Mouse (Mus musculus): ENCODE results near the gene Vwa5b1. TPM values are rescaled to one million over a fixed set of nuclear protein-coding genes. Genes with fewer than 3 reads are reported as not detected.

Vwa5b1 gene
- polyA plus RNA-seq, 1 experiment, result 2.4 TPM

DNA sequence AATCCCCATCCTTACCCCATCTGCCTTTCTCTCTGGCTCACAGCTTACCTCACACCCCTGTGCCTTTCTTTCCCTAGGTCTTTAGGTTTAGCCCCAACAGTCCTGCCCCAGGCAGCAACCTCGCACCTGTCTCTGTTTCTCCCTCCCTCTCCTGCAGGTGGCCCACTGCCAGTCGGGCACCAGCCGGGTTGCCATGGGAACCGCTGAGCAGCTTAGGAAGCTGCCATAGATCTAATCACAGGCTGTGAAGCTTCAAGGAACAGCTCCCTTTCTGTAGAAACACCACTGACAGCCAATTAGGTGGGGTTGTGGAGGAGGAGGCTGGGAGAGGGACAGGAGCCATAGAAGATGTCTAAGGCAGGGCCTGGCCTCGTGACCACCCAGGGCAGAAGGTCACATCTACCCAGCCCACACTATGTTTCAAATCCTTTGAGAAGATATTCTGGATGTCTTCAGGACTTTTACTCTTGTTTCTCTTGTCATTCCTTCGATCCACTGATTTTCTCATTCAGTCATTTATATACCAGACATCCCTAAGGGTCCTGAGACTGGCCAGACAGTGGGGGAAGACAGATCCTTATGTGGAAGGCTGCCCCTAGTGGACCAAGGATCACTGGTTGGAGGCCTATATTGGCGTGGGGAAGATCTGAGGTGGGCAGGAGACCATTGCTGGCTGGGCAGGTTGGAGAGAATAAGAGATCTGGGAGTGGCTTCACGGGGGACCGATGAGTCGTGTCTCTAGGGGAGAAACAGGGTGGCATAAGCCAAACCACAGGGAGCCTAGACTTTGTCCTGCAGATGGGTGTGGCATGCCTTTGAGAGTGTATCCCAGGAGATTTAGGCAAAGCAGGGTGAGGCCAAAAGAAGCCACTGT, 98.2 kb downstream of the Vwa5b1 start:
- peak; percentile 75 to 87 for DNase-seq (ENCODE audit: extremely low spot score in 1 of 2, low spot score in 1 of 2)

DNA sequence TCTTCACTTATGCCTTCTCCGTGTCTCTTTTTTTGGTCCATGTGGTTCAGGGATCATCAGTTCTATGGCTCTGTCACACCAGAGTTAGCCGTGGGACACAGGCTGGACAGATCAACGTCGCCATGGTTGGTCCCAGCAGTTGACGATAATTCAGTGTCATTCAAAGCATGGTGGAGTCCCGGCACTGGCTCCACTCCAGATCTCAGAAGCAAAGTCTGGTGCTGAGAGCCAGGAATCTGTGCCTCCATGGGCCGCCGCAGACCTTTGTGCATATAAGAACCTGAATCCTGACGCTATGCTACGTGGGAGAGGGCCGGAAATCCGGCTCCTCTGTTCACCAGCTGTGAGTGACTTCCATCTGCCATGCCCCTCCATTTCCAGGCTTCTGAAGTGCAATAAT, 100.1 kb downstream of the Vwa5b1 start:
- DNase-seq (ENCODE audit: extremely low spot score in 1 of 2, low spot score in 1 of 2), result no peak

DNA sequence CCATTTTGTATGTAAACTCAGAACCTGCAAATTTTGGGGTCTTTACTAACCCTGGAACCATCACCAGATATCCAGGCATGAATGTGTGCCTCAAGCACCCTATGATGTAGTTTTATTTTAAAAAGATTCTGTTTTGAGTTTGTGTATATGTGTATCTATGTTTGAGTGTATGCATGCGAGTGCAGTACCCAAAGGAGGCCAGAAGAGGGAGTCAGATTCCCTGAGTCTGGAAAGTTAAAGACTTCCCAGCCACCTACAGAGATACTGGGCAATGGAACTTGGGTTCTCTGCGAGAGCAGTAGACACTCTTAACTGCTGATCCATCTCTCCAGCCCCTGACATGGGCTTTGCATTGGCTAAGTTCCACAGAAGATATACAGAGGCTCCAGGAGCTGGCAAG, 101.8 kb downstream of the Vwa5b1 start:
- DNase-seq (ENCODE audit: extremely low spot score in 1 of 2, low spot score in 1 of 2), result no peak

DNA sequence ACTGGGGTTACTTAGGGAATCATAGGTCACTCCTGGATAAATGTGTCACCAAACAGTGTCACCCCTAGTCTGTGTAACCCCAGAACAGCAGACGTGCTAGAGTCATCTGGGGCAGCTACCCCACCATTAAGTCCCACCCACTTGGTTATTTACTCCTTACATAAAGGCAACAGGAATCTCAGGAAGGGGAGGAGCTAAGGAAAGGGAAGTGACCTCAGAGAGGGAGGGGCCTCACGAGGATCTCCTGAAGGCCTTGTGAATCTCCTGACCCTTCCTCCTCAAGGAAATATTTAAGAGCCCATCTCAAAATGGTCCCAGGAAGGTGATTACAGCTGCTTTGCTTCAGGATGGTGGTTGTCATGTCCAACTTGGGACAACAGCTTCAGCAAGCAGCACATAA, 103.9 kb downstream of the Vwa5b1 start:
- DNase-seq (ENCODE audit: extremely low spot score in 1 of 2, low spot score in 1 of 2), result no peak

DNA sequence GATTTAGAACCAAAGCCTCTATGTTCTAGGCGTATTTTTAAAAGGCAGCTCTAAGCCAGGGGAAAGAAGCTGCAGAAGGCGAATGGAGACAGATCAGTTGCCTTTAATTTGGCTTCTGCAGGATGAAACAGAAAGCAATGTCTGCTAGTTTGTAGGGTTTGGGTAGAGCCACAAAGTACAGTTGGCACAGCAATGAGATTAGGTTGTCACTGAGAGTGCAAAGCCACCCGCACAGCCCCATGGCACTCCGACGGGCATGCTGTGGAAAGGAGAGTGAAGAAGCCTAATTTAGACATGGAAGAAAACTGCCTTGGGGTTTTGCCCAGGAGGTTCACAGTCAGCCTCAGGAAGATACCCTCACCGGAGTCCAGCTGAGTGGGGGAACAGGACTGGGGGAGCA, 105.7 kb downstream of the Vwa5b1 start:
- DNase-seq (ENCODE audit: extremely low spot score in 1 of 2, low spot score in 1 of 2), result peak in 1 of 2 experiments; percentile 53

DNA sequence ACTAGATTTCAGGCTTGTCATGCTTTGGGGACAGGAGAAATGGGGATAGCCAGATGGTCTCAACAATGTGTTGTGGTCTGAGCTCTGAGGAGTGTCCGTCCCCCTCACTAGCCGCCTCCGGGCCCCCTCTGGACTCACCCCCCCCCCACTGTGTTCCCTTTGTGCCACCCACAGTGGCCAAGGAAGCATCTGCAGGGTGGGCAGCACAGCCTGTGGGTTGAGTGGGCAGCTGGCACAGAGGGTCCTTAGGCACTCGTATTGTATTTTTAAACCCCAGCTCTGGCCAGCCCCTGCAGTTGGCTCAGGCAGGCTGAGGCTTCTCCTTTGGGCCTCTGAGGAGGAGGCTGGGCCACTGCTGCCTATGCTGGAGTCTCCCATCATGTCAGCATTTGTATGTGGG, 110.0 kb downstream of the Vwa5b1 start:
- DNase-seq (ENCODE audit: extremely low spot score in 1 of 2, low spot score in 1 of 2), result peak in 1 of 2 experiments; percentile 67

DNA sequence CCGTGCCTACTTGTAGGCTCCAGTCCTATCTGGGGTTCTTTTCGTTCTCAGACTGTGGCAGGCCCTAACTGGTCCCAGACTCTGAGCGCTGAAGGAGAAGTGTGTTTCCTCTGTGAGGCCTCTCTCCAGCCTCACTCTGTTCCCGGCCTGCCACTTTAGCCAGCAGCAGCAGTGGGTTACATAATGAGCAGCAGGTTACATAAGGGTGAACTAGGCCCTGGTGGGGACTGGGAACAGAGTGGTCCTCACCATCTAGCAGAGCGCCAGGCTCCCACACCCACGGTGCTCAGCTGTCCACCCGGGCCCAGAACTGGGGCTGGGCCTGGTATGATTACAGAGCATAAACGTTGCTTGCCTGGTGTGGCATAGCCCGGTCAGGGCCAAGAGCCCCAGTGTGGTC, 110.9 kb downstream of the Vwa5b1 start:
- no peak for DNase-seq (ENCODE audit: extremely low spot score in 1 of 2, low spot score in 1 of 2)

DNA sequence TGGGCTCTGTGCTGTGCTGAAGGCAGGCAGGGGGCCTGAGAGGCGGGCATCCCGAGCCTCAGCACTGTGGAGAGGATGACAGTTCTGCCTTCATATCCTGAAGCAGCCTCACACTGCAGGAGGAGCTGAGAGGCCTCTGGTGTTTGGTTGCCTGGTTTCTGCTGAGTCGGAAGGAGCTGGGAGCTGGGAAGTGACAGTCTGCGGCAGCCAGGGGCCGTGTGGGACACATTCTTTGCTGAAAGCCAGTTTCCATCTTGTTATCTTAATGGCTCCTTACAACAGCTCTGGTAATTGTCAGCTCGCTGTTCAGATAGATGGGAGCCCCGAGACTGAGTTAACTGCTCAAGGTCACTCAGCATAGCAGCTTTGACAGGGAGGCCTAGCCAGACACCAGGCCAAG, 111.9 kb downstream of the Vwa5b1 start:
- no peak for DNase-seq (ENCODE audit: extremely low spot score in 1 of 2, low spot score in 1 of 2)

DNA sequence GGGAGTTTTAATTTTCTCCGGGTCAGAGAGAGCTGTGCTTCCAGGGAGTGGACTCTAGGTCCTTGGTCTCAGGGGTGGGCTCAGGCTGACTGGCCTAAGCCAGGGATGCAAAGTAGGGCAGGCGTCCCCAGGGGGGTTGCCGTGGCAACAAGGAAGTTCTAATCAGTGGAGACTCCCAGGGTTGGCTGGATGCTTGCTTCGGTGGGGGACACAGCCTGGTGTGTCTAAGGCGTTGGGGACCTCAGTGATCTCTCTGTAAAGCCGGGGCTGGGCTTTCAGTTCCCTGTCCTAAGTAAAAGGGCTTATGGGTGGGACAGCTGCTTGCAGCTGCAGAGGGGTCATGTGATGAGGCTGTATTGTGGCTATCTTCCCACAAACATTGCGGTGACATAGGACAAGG, 113.4 kb downstream of the Vwa5b1 start:
- DNase-seq (ENCODE audit: extremely low spot score in 1 of 2, low spot score in 1 of 2), result no peak

DNA sequence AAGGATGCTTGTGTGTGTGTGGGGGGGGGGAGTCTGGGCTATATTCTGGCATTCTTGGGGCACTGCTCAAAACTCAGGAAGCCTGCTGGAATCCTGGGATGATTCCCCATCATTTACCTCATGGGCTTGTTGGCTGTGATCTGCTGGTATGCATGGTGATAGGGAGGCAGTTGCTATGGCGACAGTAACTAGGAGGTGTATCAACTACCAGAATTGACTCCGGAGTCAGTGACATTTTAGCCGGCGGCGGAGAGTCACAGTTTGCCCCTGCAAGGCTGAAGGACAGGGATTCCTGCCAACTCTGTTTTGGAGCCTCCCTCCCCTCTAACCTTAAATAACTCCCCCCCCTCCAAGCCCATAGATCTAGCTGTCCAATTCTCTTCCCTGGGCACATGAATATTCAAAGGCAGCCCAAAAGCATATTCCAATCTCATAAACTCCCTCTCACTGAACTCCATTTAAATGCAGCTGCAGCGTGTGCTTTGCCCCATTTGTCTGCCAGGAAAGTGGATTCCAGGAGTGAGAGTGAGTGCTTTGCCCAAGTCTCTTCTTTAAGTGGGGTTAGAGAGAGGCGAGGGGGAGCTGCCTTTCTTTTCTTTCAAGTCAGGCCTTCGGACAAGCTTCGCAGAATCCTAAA, 118.4 kb downstream of the Vwa5b1 start:
- peak; percentile 61 to 83 for DNase-seq (ENCODE audit: extremely low spot score in 1 of 2, low spot score in 1 of 2)

DNA sequence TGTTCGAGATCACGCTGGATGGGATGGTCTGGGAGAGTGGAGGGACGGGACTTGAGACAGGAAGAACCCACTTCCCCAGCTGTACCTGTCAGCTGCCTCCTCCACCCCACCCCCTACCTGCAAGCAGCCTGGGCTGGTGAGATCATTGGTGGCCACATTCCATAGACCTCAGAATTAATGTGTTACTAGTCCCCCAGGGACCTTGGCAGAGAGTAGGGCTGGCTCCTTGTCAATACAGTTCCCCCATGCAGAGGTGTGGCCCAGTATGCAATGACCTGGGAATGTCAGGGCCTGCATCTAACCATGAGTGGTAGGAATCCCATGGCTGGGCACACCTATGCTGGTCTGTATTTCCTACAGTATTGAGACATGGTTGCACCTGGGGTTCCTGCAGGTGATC, 119.2 kb downstream of the Vwa5b1 start:
- DNase-seq (ENCODE audit: extremely low spot score in 1 of 2, low spot score in 1 of 2), result no peak

Other genes with a start within 250 kb of the Vwa5b1 start
- 19.2 and 19.9 TPM in 2 replicates for gene Fam43b, start 239.4 kb downstream of the Vwa5b1 start, polyA plus RNA-seq (2012; rRNA removed)
- gene Mul1, start 201.2 kb downstream of the Vwa5b1 start, polyA plus RNA-seq (2012; rRNA removed), result 23.9 and 24.7 TPM in 2 replicates
- gene Camk2n1, start 181.6 kb downstream of the Vwa5b1 start, polyA plus RNA-seq (2012; rRNA removed), result 644 and 776 TPM in 2 replicates
- gene Pla2g2c, start 88.9 kb upstream of the Vwa5b1 start, polyA plus RNA-seq (2012; rRNA removed), result 0.16 and 0.29 TPM in 2 replicates
- gene Ubxn10, start 101.3 kb upstream of the Vwa5b1 start, polyA plus RNA-seq (2012; rRNA removed), result 1.2 and 1.4 TPM in 2 replicates
- gene Pla2g2f, start 121.7 kb upstream of the Vwa5b1 start, polyA plus RNA-seq (2012; rRNA removed), result 0.08 and 0.13 TPM in 2 replicates
- 0.17 and 0.58 TPM in 2 replicates for gene Pla2g2d, start 139.9 kb upstream of the Vwa5b1 start, polyA plus RNA-seq (2012; rRNA removed)
- gene Pla2g5, start 227.6 kb upstream of the Vwa5b1 start, polyA plus RNA-seq (2012; rRNA removed), result 6.4 and 9.2 TPM in 2 replicates
- gene Gm13030, start 238.1 kb upstream of the Vwa5b1 start, polyA plus RNA-seq (2012; rRNA removed), result not detected in 2 replicates
- 0.19 TPM in 1 of 2 replicates, not detected in the other for gene Pla2g2e, start 242.1 kb upstream of the Vwa5b1 start, polyA plus RNA-seq (2012; rRNA removed)

Measured in frontal cortex, adult 2 months (tissue).